Mouse (Mus musculus) right cerebral cortex, postnatal 10 days (tissue): ENCODE data around the gene March11.

ENCODE experiments used
- DNase-seq, 2 experiments: peaks; one replicate each; pipeline ENCODE4 v3.0.0; 2021; ENCODE audit warnings: low spot score in 2 of 2

The March11 gene

GRCm38 (mm10) chr15:26308629-26309230 lies at the start of gene March11:
TSS of gene March11 (plus strand) at chr15:26309048.
- DNase-seq: peak; percentile 90 to 91

- no peak for DNase-seq
These were observed 46.5 kb upstream of the March11 start for GRCm38 (mm10) chr15:26262336-26262735.

GRCm38 (mm10) chr15:26269596-26269995 lies 39.3 kb upstream of the March11 start:
- no peak for DNase-seq

- DNase-seq: no peak
These were observed 32.8 kb upstream of the March11 start for GRCm38 (mm10) chr15:26276035-26276511.

GRCm38 (mm10) chr15:26276608-26277007 lies 32.2 kb upstream of the March11 start:
- no peak for DNase-seq

- DNase-seq: no peak
These were observed 17.0 kb upstream of the March11 start for GRCm38 (mm10) chr15:26291871-26292270.

- DNase-seq: no peak
These were observed 16.0 kb upstream of the March11 start for GRCm38 (mm10) chr15:26292811-26293210.

GRCm38 (mm10) chr15:26293215-26293614 lies 15.6 kb upstream of the March11 start:
- DNase-seq: no peak

GRCm38 (mm10) chr15:26298668-26299067 lies 10.2 kb upstream of the March11 start:
- DNase-seq: no peak

GRCm38 (mm10) chr15:26309291-26309931 lies 563 bp downstream of the March11 start:
- DNase-seq: peak; percentile 48 to 52

- DNase-seq: no peak
These were observed 11.0 kb downstream of the March11 start for GRCm38 (mm10) chr15:26319866-26320265.

GRCm38 (mm10) chr15:26320402-26320801 lies 11.6 kb downstream of the March11 start:
- no peak for DNase-seq

- DNase-seq: no peak
These were observed 14.0 kb downstream of the March11 start for GRCm38 (mm10) chr15:26322804-26323203.

- DNase-seq: no peak
These were observed 18.3 kb downstream of the March11 start for GRCm38 (mm10) chr15:26327157-26327556.

GRCm38 (mm10) chr15:26335791-26336190 lies 26.9 kb downstream of the March11 start:
- DNase-seq: no peak

GRCm38 (mm10) chr15:26337775-26338174 lies 28.9 kb downstream of the March11 start:
- DNase-seq: no peak

GRCm38 (mm10) chr15:26338343-26338742 lies 29.5 kb downstream of the March11 start:
- DNase-seq: no peak

GRCm38 (mm10) chr15:26340490-26340889 lies 31.6 kb downstream of the March11 start:
- no peak for DNase-seq

GRCm38 (mm10) chr15:26340966-26341365 lies 32.1 kb downstream of the March11 start:
- DNase-seq: no peak

GRCm38 (mm10) chr15:26344329-26344728 lies 35.5 kb downstream of the March11 start:
- DNase-seq: peak in 1 of 2 experiments; percentile 43

- no peak for DNase-seq
These were observed 44.8 kb downstream of the March11 start for GRCm38 (mm10) chr15:26353656-26354055.

- DNase-seq: peak; percentile 30 to 33
These were observed 56.5 kb downstream of the March11 start for GRCm38 (mm10) chr15:26365344-26365743.

- DNase-seq: no peak
These were observed 57.7 kb downstream of the March11 start for GRCm38 (mm10) chr15:26366511-26366910.
